Mouse (Mus musculus): ENCODE data around the gene Irgm2. TPM values are rescaled to one million over a fixed set of nuclear protein-coding genes. Genes with fewer than 3 reads are reported as not detected.
"Not testable (repeated sequence)": the region's sequence is repeated elsewhere in the genome, so short reads cannot be mapped to it uniquely, and the experiment has no call there.

The Irgm2 gene
- 3.6 and 4.3 TPM in 2 replicates for polyA plus RNA-seq (2015; fragmentation: Nextera tagmentation; extraction: Ambion mirVana)

GRCm38 (mm10) chr11:58199229-58200037, at the start of gene Irgm2, which contains the start of gene Igtp:
Gene Irgm2 (plus strand): TSS chr11:58199618.
Gene Igtp (plus strand): TSS chr11:58199556.
- H3K9me3 ChIP-seq (ENCODE audit: control insufficient read depth, low read length); H3K4me1 ChIP-seq (ENCODE audit: control insufficient read depth, insufficient read depth, low read length); H3K36me3 ChIP-seq (ENCODE audit: control insufficient read depth, insufficient read depth, low read length); H3K27me3 ChIP-seq (replicated peaks; ENCODE audit: control insufficient read depth, insufficient read depth, low read length): not testable (repeated sequence)
- H3K9ac ChIP-seq (ENCODE audit: low read depth, low read length) = peak within 1 kb of the TSS; percentile 75
- peak within 1 kb of the TSS; percentile 70 for H3K4me3 ChIP-seq (ENCODE audit: low read length)
- peak within 1 kb of the TSS; percentile 61 for H3K27ac ChIP-seq (ENCODE audit: low read length)
- H3K4me2 ChIP-seq (ENCODE audit: low read depth, low read length) = peak within 1 kb of the TSS; percentile 78
- peak; percentile 96 for ATAC-seq
- WGBS = 8% methylated on average over 12 of the region's 15 CpGs

GRCm38 (mm10) chr11:58155458-58155857, 44.0 kb upstream of the Irgm2 start:
- ATAC-seq = no peak
- H3K4me1 ChIP-seq (ENCODE audit: control insufficient read depth, insufficient read depth, low read length) = no peaks in the 10 kb centered on the region
- no peaks in the 10 kb centered on the region for H3K9me3 ChIP-seq (ENCODE audit: control insufficient read depth, low read length)
- no peak overlapping the region for H3K27ac ChIP-seq (ENCODE audit: low read length)
- H3K27me3 ChIP-seq (replicated peaks; ENCODE audit: control insufficient read depth, insufficient read depth, low read length) = no peaks in the 10 kb centered on the region
- H3K36me3 ChIP-seq (ENCODE audit: control insufficient read depth, insufficient read depth, low read length) = peaks cover 8% of the 10 kb centered on the region
- H3K4me3 ChIP-seq (ENCODE audit: low read length) = no peak overlapping the region
- no peak overlapping the region for H3K9ac ChIP-seq (ENCODE audit: low read depth, low read length)
- WGBS = 82% methylated on average over 9 of the region's 9 CpGs
- H3K4me2 ChIP-seq (ENCODE audit: low read depth, low read length) = no peak overlapping the region

GRCm38 (mm10) chr11:58156871-58157270, 42.5 kb upstream of the Irgm2 start:
- Histone ChIP-seq H3K27me3 (replicated peaks; ENCODE audit: control insufficient read depth, insufficient read depth, low read length) (no peaks in the 10 kb centered on the region), H3K4me1 (ENCODE audit: control insufficient read depth, insufficient read depth, low read length) (no peaks in the 10 kb centered on the region), H3K4me3 (ENCODE audit: low read length) (no peak overlapping the region), H3K9ac (ENCODE audit: low read depth, low read length) (no peak overlapping the region), H3K27ac (ENCODE audit: low read length) (no peak overlapping the region), H3K4me2 (ENCODE audit: low read depth, low read length) (no peak overlapping the region), H3K36me3 (ENCODE audit: control insufficient read depth, insufficient read depth, low read length) (peaks cover 5% of the 10 kb centered on the region), H3K9me3 (ENCODE audit: control insufficient read depth, low read length) (no peaks in the 10 kb centered on the region)
- WGBS = 77% methylated on average over 3 of the region's 3 CpGs
- ATAC-seq = no peak

GRCm38 (mm10) chr11:58165072-58165471, 34.3 kb upstream of the Irgm2 start:
- ATAC-seq = no peak
- Histone ChIP-seq H3K27ac (ENCODE audit: low read length) (no peak overlapping the region), H3K9ac (ENCODE audit: low read depth, low read length) (no peak overlapping the region), H3K36me3 (ENCODE audit: control insufficient read depth, insufficient read depth, low read length) (peaks cover 10% of the 10 kb centered on the region), H3K27me3 (replicated peaks; ENCODE audit: control insufficient read depth, insufficient read depth, low read length) (no peaks in the 10 kb centered on the region), H3K4me2 (ENCODE audit: low read depth, low read length) (no peak overlapping the region), H3K4me1 (ENCODE audit: control insufficient read depth, insufficient read depth, low read length) (peaks cover 6% of the 10 kb centered on the region; the same call in 1 of the 2 replicates), H3K4me3 (ENCODE audit: low read length) (no peak overlapping the region), H3K9me3 (ENCODE audit: control insufficient read depth, low read length) (no peaks in the 10 kb centered on the region)
- 98% methylated on average over 2 of the region's 2 CpGs for WGBS

- no peak for ATAC-seq
- peak overlapping the region; percentile 74 for H3K27ac ChIP-seq (ENCODE audit: low read length)
- H3K4me1 ChIP-seq (ENCODE audit: control insufficient read depth, insufficient read depth, low read length) = peaks cover 8% of the 10 kb centered on the region; the same call in 1 of the 2 replicates
- no peaks in the 10 kb centered on the region for H3K27me3 ChIP-seq (replicated peaks; ENCODE audit: control insufficient read depth, insufficient read depth, low read length)
- under 1% methylated on average over 8 of the region's 8 CpGs for WGBS
- no peaks in the 10 kb centered on the region for H3K9me3 ChIP-seq (ENCODE audit: control insufficient read depth, low read length)
- H3K4me3 ChIP-seq (ENCODE audit: low read length) = peak overlapping the region; percentile 94
- H3K36me3 ChIP-seq (ENCODE audit: control insufficient read depth, insufficient read depth, low read length) = peaks cover 10% of the 10 kb centered on the region
- H3K4me2 ChIP-seq (ENCODE audit: low read depth, low read length) = peak overlapping the region; percentile 74
- H3K9ac ChIP-seq (ENCODE audit: low read depth, low read length) = peak overlapping the region; percentile 89
These were observed 31.6 kb upstream of the Irgm2 start for GRCm38 (mm10) chr11:58167822-58168166.

- H3K9me3 ChIP-seq (ENCODE audit: control insufficient read depth, low read length) = no peaks in the 10 kb centered on the region
- H3K4me1 ChIP-seq (ENCODE audit: control insufficient read depth, insufficient read depth, low read length) = peaks cover 8% of the 10 kb centered on the region; the same call in 1 of the 2 replicates
- H3K27ac ChIP-seq (ENCODE audit: low read length) = peak within 1 kb of the TSS; percentile 74
- H3K4me3 ChIP-seq (ENCODE audit: low read length) = peak within 1 kb of the TSS; percentile 94
- peak within 1 kb of the TSS; percentile 89 for H3K9ac ChIP-seq (ENCODE audit: low read depth, low read length)
- WGBS = under 1% methylated on average over 69 of the region's 71 CpGs
- peak; percentile 87 for ATAC-seq
- H3K4me2 ChIP-seq (ENCODE audit: low read depth, low read length) = peak within 1 kb of the TSS; percentile 74
- no peaks in the 10 kb centered on the region for H3K27me3 ChIP-seq (replicated peaks; ENCODE audit: control insufficient read depth, insufficient read depth, low read length)
- peaks cover 12% of the 10 kb centered on the region for H3K36me3 ChIP-seq (ENCODE audit: control insufficient read depth, insufficient read depth, low read length)
These were observed 31.1 kb upstream of the Irgm2 start, which contains the start of gene Gemin5 for GRCm38 (mm10) chr11:58168167-58168915. Gene Gemin5 (minus strand): TSS chr11:58168539.

GRCm38 (mm10) chr11:58169666-58170065, 29.8 kb upstream of the Irgm2 start:
- H3K9me3 ChIP-seq (ENCODE audit: control insufficient read depth, low read length) = no peaks in the 10 kb centered on the region
- 56% methylated on average over 4 of the region's 4 CpGs for WGBS
- H3K27me3 ChIP-seq (replicated peaks; ENCODE audit: control insufficient read depth, insufficient read depth, low read length) = no peaks in the 10 kb centered on the region
- H3K4me3 ChIP-seq (ENCODE audit: low read length) = no peak overlapping the region
- peaks cover 13% of the 10 kb centered on the region for H3K36me3 ChIP-seq (ENCODE audit: control insufficient read depth, insufficient read depth, low read length)
- no peak for ATAC-seq
- H3K9ac ChIP-seq (ENCODE audit: low read depth, low read length) = no peak overlapping the region
- H3K4me2 ChIP-seq (ENCODE audit: low read depth, low read length) = no peak overlapping the region
- H3K4me1 ChIP-seq (ENCODE audit: control insufficient read depth, insufficient read depth, low read length) = peaks cover 8% of the 10 kb centered on the region; the same call in 1 of the 2 replicates
- H3K27ac ChIP-seq (ENCODE audit: low read length) = no peak overlapping the region

GRCm38 (mm10) chr11:58171459-58172091, 27.8 kb upstream of the Irgm2 start, which contains the start of gene Mrpl22:
Gene Mrpl22 (plus strand): TSS chr11:58171661.
- Histone ChIP-seq H3K9ac (ENCODE audit: low read depth, low read length) (peak within 1 kb of the TSS; percentile 81), H3K4me2 (ENCODE audit: low read depth, low read length) (peak within 1 kb of the TSS; percentile 70), H3K9me3 (ENCODE audit: control insufficient read depth, low read length) (no peaks in the 10 kb centered on the region), H3K27ac (ENCODE audit: low read length) (peak within 1 kb of the TSS; percentile 45), H3K36me3 (ENCODE audit: control insufficient read depth, insufficient read depth, low read length) (peaks cover 4% of the 10 kb centered on the region), H3K27me3 (replicated peaks; ENCODE audit: control insufficient read depth, insufficient read depth, low read length) (no peaks in the 10 kb centered on the region), H3K4me1 (ENCODE audit: control insufficient read depth, insufficient read depth, low read length) (peaks cover 8% of the 10 kb centered on the region; the same call in 1 of the 2 replicates), H3K4me3 (ENCODE audit: low read length) (peak within 1 kb of the TSS; percentile 76)
- peak; percentile 75 for ATAC-seq
- under 1% methylated on average over 34 of the region's 34 CpGs for WGBS

- Histone ChIP-seq H3K4me1 (ENCODE audit: control insufficient read depth, insufficient read depth, low read length) (no peaks in the 10 kb centered on the region), H3K27ac (ENCODE audit: low read length) (no peak overlapping the region), H3K4me2 (ENCODE audit: low read depth, low read length) (no peak overlapping the region), H3K9me3 (ENCODE audit: control insufficient read depth, low read length) (no peaks in the 10 kb centered on the region), H3K27me3 (replicated peaks; ENCODE audit: control insufficient read depth, insufficient read depth, low read length) (no peaks in the 10 kb centered on the region), H3K36me3 (ENCODE audit: control insufficient read depth, insufficient read depth, low read length) (peaks cover 16% of the 10 kb centered on the region), H3K9ac (ENCODE audit: low read depth, low read length) (no peak overlapping the region), H3K4me3 (ENCODE audit: low read length) (no peak overlapping the region)
- peak; percentile 56 for ATAC-seq
- 29% methylated on average over 3 of the region's 3 CpGs for WGBS
These were observed 19.9 kb upstream of the Irgm2 start for GRCm38 (mm10) chr11:58179563-58179962.

All from intestine, embryonic 16.5 days (tissue).